ENCODE assay signal across 10 mouse cellular contexts in the genomic region with DNA sequence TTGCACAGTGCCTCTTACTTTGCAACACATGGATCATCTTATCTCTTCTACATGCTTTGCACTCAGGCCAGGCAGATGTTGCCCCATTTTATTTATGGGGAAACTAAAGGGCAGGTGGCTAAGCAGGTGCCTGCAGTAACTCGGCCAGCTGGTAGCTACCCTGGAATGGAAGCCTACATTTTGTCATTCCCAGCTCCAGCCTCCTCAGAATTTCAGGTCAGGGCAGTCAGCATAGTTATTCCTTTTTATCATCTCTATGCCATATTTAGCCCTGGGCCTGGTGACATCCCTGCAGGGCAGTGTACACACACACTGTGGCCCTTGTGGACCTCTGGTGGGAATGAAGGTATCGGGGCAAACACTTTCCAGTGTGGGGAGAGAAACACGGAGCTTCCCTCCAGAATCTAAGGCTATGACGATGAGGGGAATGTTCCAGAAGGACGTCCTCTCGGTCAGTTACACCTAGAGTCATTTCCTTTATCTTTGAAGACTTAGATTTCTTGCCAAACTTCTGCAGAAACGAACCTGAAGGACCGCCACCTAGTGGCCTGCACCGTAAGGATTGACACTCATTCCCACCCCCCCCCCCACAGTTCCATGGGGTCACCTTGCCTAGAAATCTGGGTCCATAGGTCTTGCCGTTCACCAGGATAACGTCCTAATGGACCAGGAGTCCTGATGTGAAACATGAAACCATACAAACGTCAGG.
DNase-seq lines count a peak whose midpoint lies in the region; TF ChIP-seq lines count a peak whose summit lies in the region.
"Had no signal": no experiment of that assay in that cellular context is flagged by ENCODE, and none has a peak within 500 bp of the region (broad histone marks: within the 10 kb centered on the region; RNA-seq: fewer than 3 reads in every experiment).

No protein-coding gene starts in this region.

- H3K36me3 ChIP-seq in spleen, adult 2 months (ENCODE audit: control insufficient read depth, insufficient read depth, low read length): no peaks in the 10 kb centered on the region
- H3K36me3 ChIP-seq: G1E; neural tube, embryonic 13.5 days had no signal

- peak; percentile 24 to 38 for DNase-seq in cerebellum, adult 18-20 months
- DNase-seq in cerebellum, adult 11-12 months: no peak
- DNase-seq in right cerebral cortex, postnatal 4 days: peak; percentile 13
- DNase-seq in right cerebral cortex, postnatal 25 days: no peak
- peak; percentile 49 for DNase-seq in embryo, embryonic 11 days
- DNase-seq in kidney, postnatal 36 days: peak; percentile 20 to 76
- DNase-seq in spleen, adult 2 months (ENCODE audit: low read depth in 1 of 2, low spot score in 2 of 2): peak; percentile 41 to 69
- DNase-seq in frontal cortex, postnatal 36 days (ENCODE audit: low spot score in 2 of 2): no peak

- no peak overlapping the region for H3K4me3 ChIP-seq in spleen, adult 2 months (ENCODE audit: extremely low read depth, insufficient read depth, insufficient read length)
- H3K4me3 ChIP-seq: neural tube, embryonic 13.5 days had no signal

- no peaks in the 10 kb centered on the region for H3K27me3 ChIP-seq in spleen, adult 2 months (ENCODE audit: control insufficient read depth, insufficient read depth, low read length)

- WGBS in spleen, adult 2 months: 17% methylated on average over 12 of the region's 12 CpGs

- peak; percentile 49; the same call in 1 of the 2 replicates for TF ChIP-seq CTCF in spleen, adult 2 months (IDR thresholded peaks at IDR 0.05; ENCODE audit: extremely low read depth, insufficient read depth, insufficient read length, insufficient replicate concordance)

- peaks cover 8% of the 10 kb centered on the region; the same call in 1 of the 2 replicates for H3K4me1 ChIP-seq in spleen, adult 2 months (ENCODE audit: control insufficient read depth, insufficient read depth, insufficient read length)
- H3K4me1 ChIP-seq: neural tube, embryonic 13.5 days had no signal

- H3K27ac ChIP-seq in spleen, adult 2 months (ENCODE audit: insufficient read depth, low read length): 0 out of 2 replicates have a peak overlapping the region, but pooled peaks have one; percentile 3
- H3K27ac ChIP-seq: neural tube, embryonic 13.5 days had no signal

- no peak for TF ChIP-seq POLR2A in spleen, adult 2 months (IDR thresholded peaks at IDR 0.05; ENCODE audit: low read depth, low read length)

Comparison
In these comparisons a context has a peak if more than half of its experiments do, and no peak if none do; other contexts are left out.
1. DNase-seq: peak in cerebellum, adult 18-20 months (2 of 2), right cerebral cortex, postnatal 4 days (single experiment), embryo, embryonic 11 days (single experiment), kidney, postnatal 36 days (2 of 2) and spleen, adult 2 months (2 of 2); none in cerebellum, adult 11-12 months (single experiment), right cerebral cortex, postnatal 25 days (single experiment) and frontal cortex, postnatal 36 days (0 of 2).